Mouse (Mus musculus) limb, embryonic 13.5 days (tissue): Measurements from ENCODE around the gene Pex6. TPM values are rescaled to one million over a fixed set of nuclear protein-coding genes. Genes with fewer than 3 reads are reported as not detected.

ENCODE experiments used
- ATAC-seq: fragments of 200-750 bp; cut with Nextera tagmentation; 2 replicates; pipeline ENCODE4 v1.8.0; 2017; ENCODE audit warnings: low read depth, moderate number of reproducible peaks, moderate TSS enrichment; ENCODE audit not compliant: low FRiP score
- H3K27ac ChIP-seq: fragments of 300-500 bp; sonication (generic); 2 replicates; pipeline ENCODE4 v1.5.1; 2015; ENCODE audit warnings: inconsistent platforms, mild to moderate bottlenecking, moderate library complexity
- H3K27me3 ChIP-seq: fragments of 300-500 bp; sonication (generic); 2 replicates; pipeline ENCODE4 v1.6.1; 2015; ENCODE audit warnings: mild to moderate bottlenecking, inconsistent platforms
- H3K36me3 ChIP-seq: fragments of 300-500 bp; sonication (generic); 2 replicates; pipeline ENCODE4 v1.6.1; 2015; ENCODE audit warnings: inconsistent platforms, mild to moderate bottlenecking, moderate library complexity
- H3K4me1 ChIP-seq: fragments of 300-500 bp; sonication (generic); 2 replicates; pipeline ENCODE4 v1.6.1; 2015; ENCODE audit warnings: inconsistent platforms
- H3K4me2 ChIP-seq: fragments of 300-500 bp; sonication (generic); replicated peaks from 2 replicates; pipeline ENCODE4 v1.6.1; 2015; ENCODE audit warnings: inconsistent platforms, mild to moderate bottlenecking, moderate library complexity
- H3K4me3 ChIP-seq: fragments of 300-500 bp; sonication (generic); 2 replicates; pipeline ENCODE4 v1.5.1; 2015; ENCODE audit warnings: moderate library complexity, mild to moderate bottlenecking, inconsistent platforms
- H3K9ac ChIP-seq: fragments of 300-500 bp; sonication (generic); 2 replicates; pipeline ENCODE4 v1.6.1; 2015; ENCODE audit warnings: mild to moderate bottlenecking, inconsistent platforms
- H3K9me3 ChIP-seq: fragments of 300-500 bp; sonication (generic); 2 replicates; pipeline ENCODE4 v1.6.1; 2016; ENCODE audit warnings: inconsistent platforms
- WGBS: fragments of 180-500 bp; shearing (Covaris S2); methylation state at CpG from one replicate; pipeline ENCODE4 v1.1.7; 2015; 5-methylcytosine and 5-hydroxymethylcytosine counted together
- polyA plus RNA-seq: library from polyadenylated mRNA; unstranded; fragments of >200 nt; fragmentation: Nextera tagmentation; extraction: Ambion mirVana; gene quantifications from 2 replicates; pipeline ENCODE4 v1.2.1, GENCODE M21; 2015

Gene Pex6
- polyA plus RNA-seq, 1 experiment from 2014 or later: 26.8 TPM

GRCm38 (mm10) chr17:46772038-46772403 lies 60.8 kb downstream of the Pex6 start:
- Histone ChIP-seq H3K27me3 (no peaks in the 10 kb centered on the region), H3K4me3 (peak overlapping the region; percentile 91), H3K4me2 (peak overlapping the region; percentile 81), H3K27ac (peak overlapping the region; percentile 84), H3K9me3 (no peaks in the 10 kb centered on the region), H3K36me3 (peaks cover 30% of the 10 kb centered on the region), H3K4me1 (peaks cover 16% of the 10 kb centered on the region), H3K9ac (peak overlapping the region; percentile 68)
- WGBS: 4% methylated on average over 5 of the region's 5 CpGs
- ATAC-seq: no peak; the same call in 1 of the 2 replicates

- Histone ChIP-seq H3K27ac (peak within 1 kb of the TSS; percentile 84), H3K9me3 (no peaks in the 10 kb centered on the region), H3K4me2 (peak within 1 kb of the TSS; percentile 81), H3K27me3 (no peaks in the 10 kb centered on the region), H3K4me3 (peak within 1 kb of the TSS; percentile 91), H3K4me1 (peaks cover 16% of the 10 kb centered on the region), H3K36me3 (peaks cover 36% of the 10 kb centered on the region), H3K9ac (peak within 1 kb of the TSS; percentile 87)
- under 1% methylated on average over 50 of the region's 50 CpGs for WGBS
- peak; percentile 92 for ATAC-seq
These were observed 61.4 kb downstream of the Pex6 start, which contains the start of gene 2310039H08Rik for GRCm38 (mm10) chr17:46772404-46773277. Gene 2310039H08Rik, plus strand, starts transcription at chr17:46772635.

- Histone ChIP-seq H3K4me1 (peaks cover 16% of the 10 kb centered on the region), H3K9me3 (no peaks in the 10 kb centered on the region), H3K4me3 (peak overlapping the region; percentile 91), H3K36me3 (peaks cover 44% of the 10 kb centered on the region), H3K27ac (peak overlapping the region; percentile 84), H3K27me3 (no peaks in the 10 kb centered on the region), H3K4me2 (peak overlapping the region; percentile 81), H3K9ac (peak overlapping the region; percentile 87)
- ATAC-seq: no peak
- 8% methylated on average over 19 of the region's 20 CpGs for WGBS
These were observed 62.2 kb downstream of the Pex6 start for GRCm38 (mm10) chr17:46773278-46774130.

GRCm38 (mm10) chr17:46774131-46774472 lies 62.8 kb downstream of the Pex6 start:
- H3K36me3 ChIP-seq: peaks cover 50% of the 10 kb centered on the region
- peak overlapping the region; percentile 91 for H3K4me3 ChIP-seq
- no peak for ATAC-seq
- H3K9me3 ChIP-seq: no peaks in the 10 kb centered on the region
- H3K4me2 ChIP-seq: peak overlapping the region; percentile 81
- H3K4me1 ChIP-seq: peaks cover 16% of the 10 kb centered on the region
- no peak overlapping the region for H3K9ac ChIP-seq
- 41% methylated on average over 2 of the region's 2 CpGs for WGBS
- H3K27ac ChIP-seq: no peak overlapping the region
- no peaks in the 10 kb centered on the region for H3K27me3 ChIP-seq

- H3K4me3 ChIP-seq: no peak overlapping the region
- peaks cover 16% of the 10 kb centered on the region for H3K4me1 ChIP-seq
- no peaks in the 10 kb centered on the region for H3K9me3 ChIP-seq
- 95% methylated on average over 9 of the region's 9 CpGs for WGBS
- no peak overlapping the region for H3K4me2 ChIP-seq
- no peaks in the 10 kb centered on the region for H3K27me3 ChIP-seq
- no peak for ATAC-seq
- H3K9ac ChIP-seq: no peak overlapping the region
- peaks cover 60% of the 10 kb centered on the region for H3K36me3 ChIP-seq
- H3K27ac ChIP-seq: no peak overlapping the region
These were observed 63.8 kb downstream of the Pex6 start for GRCm38 (mm10) chr17:46775070-46775469.

Other genes with a start within 250 kb of the Pex6 start
- gene Ttbk1, start 223.8 kb upstream of the Pex6 start, polyA plus RNA-seq: 0.15 and 0.18 TPM in 2 replicates
- 40.4 and 41.7 TPM in 2 replicates for gene Dnph1, start 214.8 kb upstream of the Pex6 start, polyA plus RNA-seq
- gene Cul9, start 165.1 kb upstream of the Pex6 start, polyA plus RNA-seq: 11.3 and 12.4 TPM in 2 replicates
- gene Srf, start 155.3 kb upstream of the Pex6 start, polyA plus RNA-seq: 5.8 and 7.3 TPM in 2 replicates
- 128 and 138 TPM in 2 replicates for gene Ptk7, start 82.0 kb upstream of the Pex6 start, polyA plus RNA-seq
- 26.4 and 26.5 TPM in 2 replicates for gene Klc4, start 65.4 kb upstream of the Pex6 start, polyA plus RNA-seq
- 104 and 106 TPM in 2 replicates for gene Mrpl2, start 65.2 kb upstream of the Pex6 start, polyA plus RNA-seq
- 63.2 and 66.0 TPM in 2 replicates for gene Cul7, start 61.1 kb upstream of the Pex6 start, polyA plus RNA-seq
- gene Rrp36, start 37.1 kb upstream of the Pex6 start, polyA plus RNA-seq: 67.6 and 73.9 TPM in 2 replicates
- gene Mea1, start 32.7 kb upstream of the Pex6 start, polyA plus RNA-seq: 157 and 162 TPM in 2 replicates
- gene Klhdc3, start 30.5 kb upstream of the Pex6 start, polyA plus RNA-seq: 127 and 135 TPM in 2 replicates
- 94.0 and 103 TPM in 2 replicates for gene Ppp2r5d, start 6.4 kb upstream of the Pex6 start, polyA plus RNA-seq
- gene Gnmt, start 17.7 kb downstream of the Pex6 start, polyA plus RNA-seq: 0.46 and 0.57 TPM in 2 replicates
- gene Cnpy3, start 40.8 kb downstream of the Pex6 start, polyA plus RNA-seq: 66.8 and 67.7 TPM in 2 replicates
- gene Ptcra, start 52.2 kb downstream of the Pex6 start, polyA plus RNA-seq: 0.29 and 0.33 TPM in 2 replicates
- gene 2310039H08Rik, start 61.2 kb downstream of the Pex6 start, polyA plus RNA-seq: 70.5 and 75.2 TPM in 2 replicates
- gene Rpl7l1, start 71.2 kb downstream of the Pex6 start, polyA plus RNA-seq: 175 and 176 TPM in 2 replicates
- gene Bicral, start 147.0 kb downstream of the Pex6 start, polyA plus RNA-seq: 3.9 and 4.6 TPM in 2 replicates
- 57.8 and 58.0 TPM in 2 replicates for gene Tbcc, start 179.2 kb downstream of the Pex6 start, polyA plus RNA-seq
- not detected in 2 replicates for gene Prph2, start 199.0 kb downstream of the Pex6 start, polyA plus RNA-seq